Mouse (Mus musculus): ENCODE measurements around the gene Gm4340. TPM values are rescaled to one million over a fixed set of nuclear protein-coding genes. Genes with fewer than 3 reads are reported as not detected.

The Gm4340 gene
- polyA plus RNA-seq (2017; shearing (Covaris generic)) = not detected

GRCm38 (mm10) chr10:104193742-104194141 is at the start of gene Gm4340:
Gm4340 (plus strand) TSS chr10:104194042.

GRCm38 (mm10) chr10:104151197-104151596 is 42.6 kb upstream of the Gm4340 start, which contains the start of gene Gm6763:
Gm6763 (plus strand) TSS chr10:104151497.

GRCm38 (mm10) chr10:104159706-104160105 is 34.1 kb upstream of the Gm4340 start, which contains the start of gene Gm8764:
Gm8764 (plus strand) TSS chr10:104160006.

GRCm38 (mm10) chr10:104168215-104168614 is 25.6 kb upstream of the Gm4340 start, which contains the start of gene Gm21304:
Gm21304 (plus strand) TSS chr10:104168515.

GRCm38 (mm10) chr10:104176724-104177123 is 17.1 kb upstream of the Gm4340 start, which contains the start of gene Gm21312:
Gm21312 (plus strand) TSS chr10:104177024.

GRCm38 (mm10) chr10:104185233-104185632 is 8.6 kb upstream of the Gm4340 start, which contains the start of gene Gm20765:
Gm20765 (plus strand) TSS chr10:104185533.

Other genes starting within 250 kb of the Gm4340 start
- not detected for gene Gm21293, start 51.1 kb upstream of the Gm4340 start, polyA plus RNA-seq (2017; shearing (Covaris generic))
- gene Gm6763, start 42.5 kb upstream of the Gm4340 start, polyA plus RNA-seq (2017; shearing (Covaris generic)) = not detected
- gene Gm8764, start 34.0 kb upstream of the Gm4340 start, polyA plus RNA-seq (2017; shearing (Covaris generic)) = not detected
- gene Gm21304, start 25.5 kb upstream of the Gm4340 start, polyA plus RNA-seq (2017; shearing (Covaris generic)) = not detected
- gene Gm21312, start 17.0 kb upstream of the Gm4340 start, polyA plus RNA-seq (2017; shearing (Covaris generic)) = not detected
- not detected for gene Gm20765, start 8.5 kb upstream of the Gm4340 start, polyA plus RNA-seq (2017; shearing (Covaris generic))

Data from activated CD4-positive, CD25-positive, alpha-beta regulatory T cell, adult 9 weeks (primary cell).